Mouse (Mus musculus) testis, adult 2 months (tissue): ENCODE results near the gene Unc13d. TPM values are rescaled to one million over a fixed set of nuclear protein-coding genes. Genes with fewer than 3 reads are reported as not detected.

Experiments used
- H3K27ac ChIP-seq: fragments of 200-500 bp; 2 replicates; pipeline ENCODE4 v1.5.1; 2012; ENCODE audit warnings: low read depth, low read length; ENCODE audit not compliant: control insufficient read depth, insufficient read depth
- H3K27me3 ChIP-seq: fragments of 200-500 bp; 2 replicates; pipeline ENCODE4 v1.6.1; 2012; ENCODE audit warnings: mild to moderate bottlenecking, low read length, moderate library complexity; ENCODE audit not compliant: control insufficient read depth, insufficient read depth
- H3K36me3 ChIP-seq: fragments of 200-500 bp; 2 replicates; pipeline ENCODE4 v1.6.1; 2012; ENCODE audit warnings: mild to moderate bottlenecking, low read length; ENCODE audit not compliant: control insufficient read depth, insufficient read depth
- H3K4me1 ChIP-seq: fragments of 200-500 bp; 2 replicates; pipeline ENCODE4 v1.6.1; 2012; ENCODE audit warnings: low read length; ENCODE audit not compliant: control insufficient read depth, insufficient read depth
- H3K4me3 ChIP-seq: fragments of 200-500 bp; 2 replicates; pipeline ENCODE4 v1.5.1; 2012; ENCODE audit warnings: low read depth, mild to moderate bottlenecking, low read length, moderate library complexity, mixed read lengths; ENCODE audit not compliant: control insufficient read depth
- CTCF ChIP-seq: fragments of 200-500 bp; IDR thresholded peaks from 2 replicates; pipeline ENCODE4 v1.5.1; 2012; ENCODE audit warnings: low read depth, mild to moderate bottlenecking, inconsistent platforms, low read length, moderate library complexity; ENCODE audit not compliant: control insufficient read depth, insufficient read depth, insufficient replicate concordance
- POLR2A ChIP-seq: fragments of 200-500 bp; IDR thresholded peaks from 2 replicates; pipeline ENCODE4 v1.6.1; 2012; ENCODE audit warnings: low read depth, mild to moderate bottlenecking, inconsistent platforms, low read length, moderate library complexity; ENCODE audit not compliant: control insufficient read depth
- polyA plus RNA-seq: library from polyadenylated mRNA; depleted of rRNA; stranded (reverse); fragments of >200 nt; gene quantifications from 2 replicates; pipeline ENCODE4 v1.2.3, GENCODE M21; 2012; rRNA removed

Unc13d gene
- polyA plus RNA-seq, 1 experiment, result 3.4 TPM

DNA sequence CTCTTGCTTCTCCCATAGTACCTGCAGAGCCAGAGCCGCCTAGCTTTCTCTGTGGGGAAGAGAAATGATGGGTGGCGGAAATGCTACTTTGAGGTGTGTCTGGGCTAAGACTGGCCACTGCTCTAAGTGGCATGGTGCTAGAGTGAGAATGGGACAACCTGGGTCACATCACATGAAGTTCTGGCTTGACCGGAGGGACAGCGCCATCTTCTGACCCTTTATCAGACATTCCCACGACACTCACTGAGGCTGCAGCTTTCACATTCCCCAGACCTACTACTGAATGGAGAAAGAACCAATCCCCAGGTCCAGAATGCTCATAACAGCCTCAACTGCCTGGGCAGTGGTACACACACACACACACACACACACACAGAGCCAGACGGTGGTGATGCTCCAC is 59.7 kb downstream of the Unc13d start:
- H3K4me3 ChIP-seq, result no peak overlapping the region
- peaks cover under 1% of the 10 kb centered on the region for H3K4me1 ChIP-seq
- H3K27ac ChIP-seq, result no peak overlapping the region
- TF ChIP-seq POLR2A (no peak), CTCF (peak; percentile 40; the same call in 1 of the 2 replicates)
- no peaks in the 10 kb centered on the region; the same call in 1 of the 2 replicates for H3K36me3 ChIP-seq
- no peaks in the 10 kb centered on the region for H3K27me3 ChIP-seq

- Histone ChIP-seq H3K4me1 (peaks cover 12% of the 10 kb centered on the region), H3K27ac (no peak overlapping the region), H3K27me3 (no peaks in the 10 kb centered on the region), H3K4me3 (no peak overlapping the region), H3K36me3 (no peaks in the 10 kb centered on the region)
- TF ChIP-seq POLR2A (no peak), CTCF (no peak)
Observed at GRCm38 (mm10) chr11:116014821-116015220, 62.9 kb downstream of the Unc13d start.

DNA sequence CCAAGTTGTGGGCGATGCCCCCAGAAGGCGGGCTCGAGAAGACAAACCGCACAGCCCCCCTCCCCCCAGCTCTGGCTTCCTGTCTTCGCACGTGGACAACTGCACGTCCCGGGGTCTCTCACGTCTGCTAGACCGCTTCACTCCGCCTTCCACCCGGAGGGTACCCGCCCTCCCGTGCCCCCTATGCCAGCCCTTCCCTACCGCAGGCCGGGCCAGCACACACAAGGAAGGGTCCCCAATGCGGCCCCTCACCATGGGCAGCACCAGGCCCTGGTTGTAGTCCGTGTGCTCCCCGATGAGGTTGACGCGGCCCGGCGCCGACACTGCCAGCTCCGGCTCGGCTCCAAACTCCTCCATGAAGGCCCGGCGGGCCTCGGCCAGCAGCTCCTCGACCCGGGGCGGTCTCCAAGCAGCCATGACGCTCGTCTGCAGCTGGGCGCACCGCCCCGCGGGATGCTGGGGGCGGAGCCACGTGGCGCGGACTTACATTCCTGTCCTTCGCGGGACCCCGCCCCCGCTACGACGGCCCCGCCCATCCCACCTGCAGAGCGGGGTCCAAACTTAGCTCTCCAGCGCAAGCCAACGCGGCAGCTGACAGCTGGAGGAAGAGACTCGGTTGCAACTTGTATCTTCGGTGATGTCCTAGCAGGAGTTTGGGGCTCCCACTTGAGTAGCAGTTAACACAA is 65.4 kb downstream of the Unc13d start, which contains the start of gene Galk1:
Galk1 (minus strand) TSS at position 458 of the 686 bp plus-strand sequence.
- Histone ChIP-seq H3K27me3 (no peaks in the 10 kb centered on the region), H3K27ac (no peak within 1 kb of the TSS), H3K36me3 (no peaks in the 10 kb centered on the region), H3K4me3 (peak within 1 kb of the TSS; percentile 77), H3K4me1 (peaks cover 12% of the 10 kb centered on the region)
- TF ChIP-seq CTCF, result no peak
- TF ChIP-seq POLR2A, result peak; percentile 40; the same call in 1 of the 2 replicates

Other genes with a start within 250 kb of the Unc13d start
- 11.7 and 12.1 TPM in 2 replicates for gene Myo15b, start 219.6 kb downstream of the Unc13d start, polyA plus RNA-seq
- 0.72 TPM in 1 of 2 replicates, not detected in the other for gene Smim5, start 178.0 kb downstream of the Unc13d start, polyA plus RNA-seq
- 17.6 and 20.7 TPM in 2 replicates for gene Smim6, start 165.9 kb downstream of the Unc13d start, polyA plus RNA-seq
- 20.2 and 20.4 TPM in 2 replicates for gene Sap30bp, start 144.7 kb downstream of the Unc13d start, polyA plus RNA-seq
- 30.3 and 33.1 TPM in 2 replicates for gene Recql5, start 144.5 kb downstream of the Unc13d start, polyA plus RNA-seq
- gene Itgb4, start 103.3 kb downstream of the Unc13d start, polyA plus RNA-seq, result 0.44 and 0.76 TPM in 2 replicates
- 27.8 and 30.3 TPM in 2 replicates for gene Galk1, start 65.2 kb downstream of the Unc13d start, polyA plus RNA-seq
- 276 and 330 TPM in 2 replicates for gene H3f3b, start 50.0 kb downstream of the Unc13d start, polyA plus RNA-seq
- 21.3 and 21.5 TPM in 2 replicates for gene Unk, start 47.6 kb downstream of the Unc13d start, polyA plus RNA-seq
- gene Wbp2, start 9.0 kb upstream of the Unc13d start, polyA plus RNA-seq, result 253 and 269 TPM in 2 replicates
- 6.6 and 8.3 TPM in 2 replicates for gene Trim47, start 49.2 kb upstream of the Unc13d start, polyA plus RNA-seq
- gene Trim65, start 53.2 kb upstream of the Unc13d start, polyA plus RNA-seq, result 0.57 and 0.63 TPM in 2 replicates
- gene Mrpl38, start 60.9 kb upstream of the Unc13d start, polyA plus RNA-seq, result 51.3 and 54.5 TPM in 2 replicates
- 48.2 and 55.9 TPM in 2 replicates for gene Fbf1, start 90.2 kb upstream of the Unc13d start, polyA plus RNA-seq
- 17.0 and 17.8 TPM in 2 replicates for gene Ten1, start 120.9 kb upstream of the Unc13d start, polyA plus RNA-seq
- gene Acox1, start 121.1 kb upstream of the Unc13d start, polyA plus RNA-seq, result 19.0 and 19.3 TPM in 2 replicates
- 1.1 and 1.2 TPM in 2 replicates for gene Evpl, start 160.1 kb upstream of the Unc13d start, polyA plus RNA-seq
- gene Srp68, start 196.3 kb upstream of the Unc13d start, polyA plus RNA-seq, result 49.3 and 49.9 TPM in 2 replicates
- gene Galr2, start 203.0 kb upstream of the Unc13d start, polyA plus RNA-seq, result 0.59 and 0.78 TPM in 2 replicates
- 40.3 and 45.3 TPM in 2 replicates for gene Exoc7, start 229.3 kb upstream of the Unc13d start, polyA plus RNA-seq